Mouse (Mus musculus): ENCODE measurements around the gene Fmnl2.

GRCm38 (mm10) chr2:52990874-52991687 lies 133.4 kb downstream of the Fmnl2 start:
- no peak for TF ChIP-seq POLR2A (IDR thresholded peaks at IDR 0.05; ENCODE audit: control insufficient read depth, low read depth, low read length)
- no peak for TF ChIP-seq CTCF (IDR thresholded peaks at IDR 0.05; ENCODE audit: control insufficient read depth, insufficient read depth, insufficient replicate concordance, low read depth, low read length)

All from testis, adult 2 months (tissue).